Mouse (Mus musculus) left cerebral cortex, adult 2 months (tissue): Measurements from ENCODE around the gene Disp2. TPM values are rescaled to one million over a fixed set of nuclear protein-coding genes. Genes with fewer than 3 reads are reported as not detected.
A peak's percentile ranks its signal among the peaks of the same experiment; 100 is the strongest.

Source experiments
- DNase-seq, 2 experiments: peaks; one replicate each; pipeline ENCODE4 v3.0.0; 2021 to 2022; ENCODE audit warnings: low spot score in 2 of 2, mixed read lengths in 1 of 2; ENCODE audit errors: extremely low spot score in 1 of 2
- H3K27ac ChIP-seq: fragments of 200-600 bp; 2 replicates; pipeline ENCODE4 v1.8.1; 2022
- H3K4me3 ChIP-seq: fragments of 200-600 bp; 2 replicates; pipeline ENCODE4 v1.8.1; 2022
- CTCF ChIP-seq: fragments of 200-600 bp; IDR thresholded peaks from 2 replicates; pipeline ENCODE4 v1.8.1; 2022; ENCODE audit warnings: antibody characterized with exemption, mild to moderate bottlenecking, moderate library complexity
- intact Hi-C: fragments of 180-260 bp; cut with DNase I; formaldehyde crosslinking; loops from one replicate; pipeline ENCODE4 v1.15.1; 2025
- total RNA-seq, 2 experiments: library from RNA; stranded (reverse); gene quantifications; 2 replicates each; pipeline ENCODE4 v1.2.3; 2021

Disp2 gene
- total RNA-seq, 2 experiments from 2014 or later = 197 to 209 TPM

DNA sequence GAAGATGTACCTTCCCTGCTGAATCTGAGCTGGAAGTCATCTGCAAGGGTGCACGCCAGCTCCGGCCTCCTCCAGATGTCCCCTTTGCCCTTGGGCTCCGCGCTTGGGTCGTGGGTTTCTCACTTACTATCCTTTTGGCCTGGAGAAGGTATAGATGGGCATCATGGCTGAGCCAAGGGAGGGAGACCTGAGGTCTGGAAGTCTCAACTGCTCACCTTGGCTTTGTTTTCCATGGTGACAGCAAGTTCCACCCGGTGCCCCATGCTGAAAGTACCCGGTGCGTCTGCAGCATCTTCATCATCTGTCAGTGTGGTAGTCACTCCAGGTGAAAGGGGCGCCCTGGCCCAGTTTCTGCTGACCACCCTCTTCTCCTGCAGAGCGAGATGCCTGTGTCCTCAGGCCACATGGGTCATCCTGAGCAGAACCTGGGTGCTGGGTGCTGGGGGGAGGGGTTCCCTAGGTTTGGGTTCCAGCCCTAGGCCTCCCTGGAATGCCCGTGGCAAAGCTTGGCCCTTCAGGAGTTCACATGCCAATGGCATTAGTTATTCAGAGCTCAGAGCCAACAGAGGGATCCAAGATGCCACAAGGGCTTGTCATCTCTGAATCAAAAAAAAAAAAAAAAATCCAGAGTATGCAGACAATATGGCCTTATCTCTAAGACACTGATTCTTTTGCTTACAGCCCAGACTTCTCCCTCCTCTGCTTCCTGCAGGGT lies 19.1 kb upstream of the Disp2 start:
- intact Hi-C loops = loop anchor here (5.0 kb wide), 1 partner anchor 122 kb away; no protein-coding TSS in a partner anchor
- TF ChIP-seq CTCF = no peak
- H3K4me3 ChIP-seq = no peak overlapping the region
- DNase-seq = no peak
- peak overlapping the region; percentile 87; the same call in 1 of the 2 replicates for H3K27ac ChIP-seq

DNA sequence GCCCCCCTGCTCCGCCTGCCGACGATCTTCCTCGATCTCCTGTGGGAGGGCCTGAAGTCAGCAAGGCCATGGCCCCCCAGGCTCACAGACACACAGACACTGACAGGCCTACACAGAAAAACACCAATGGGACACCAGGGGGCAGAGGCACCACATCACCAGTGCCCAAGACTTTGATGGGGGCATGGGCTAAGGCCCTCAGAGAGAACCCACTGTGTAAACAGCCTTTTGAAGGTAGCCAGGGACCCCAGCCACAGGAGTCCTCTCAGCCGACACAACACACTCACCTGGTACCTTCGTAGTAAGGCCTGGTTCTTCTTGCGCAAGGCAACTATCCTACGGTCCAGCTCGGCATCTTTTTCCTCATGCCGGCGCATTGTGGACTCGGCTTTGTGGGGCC lies 18.2 kb upstream of the Disp2 start:
- DNase-seq = no peak

DNA sequence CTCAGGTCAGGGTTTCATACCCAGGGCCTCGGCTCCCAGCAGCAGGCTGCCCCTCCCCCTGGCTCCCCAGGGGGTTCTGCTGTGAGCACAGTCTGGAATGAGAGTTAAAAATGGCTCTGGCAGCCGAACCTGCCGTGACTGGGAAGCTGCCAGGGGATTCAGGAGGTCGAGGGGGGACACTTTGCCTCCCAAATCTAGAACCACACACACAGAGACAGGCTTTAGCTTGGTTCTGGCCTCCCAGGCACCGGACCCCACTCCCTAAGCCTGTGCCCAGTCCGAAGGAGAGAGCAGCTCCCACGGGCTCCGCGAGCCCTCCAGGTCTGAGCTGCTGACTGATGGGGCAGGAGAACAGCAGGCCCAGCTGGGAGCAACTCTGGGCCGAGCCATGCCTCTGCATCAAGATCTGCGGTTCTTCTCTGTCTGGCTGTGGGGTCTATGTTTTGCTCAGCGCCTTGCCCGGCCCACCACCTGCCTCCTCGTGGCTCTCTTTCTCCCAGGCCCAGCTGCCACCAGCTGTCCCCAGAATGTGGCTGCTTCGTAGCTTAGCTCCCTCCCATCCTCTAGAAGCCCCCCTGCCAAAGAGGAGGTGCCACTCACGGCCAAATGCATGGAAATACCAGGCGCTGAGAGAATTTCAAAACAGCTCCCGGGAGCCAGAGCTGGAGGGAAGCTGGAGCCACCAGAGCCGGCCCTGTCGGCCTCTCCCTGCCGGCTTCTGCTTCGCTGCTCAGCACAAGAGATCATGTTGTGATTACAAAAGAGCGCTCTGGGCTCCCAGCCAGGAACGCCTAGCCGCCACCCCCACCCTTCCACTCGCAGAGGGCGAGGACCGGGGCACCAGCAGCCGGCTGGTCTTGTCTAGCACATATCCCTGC lies 17.4 kb upstream of the Disp2 start, which contains the start of gene Ccdc9b:
TSS of gene Ccdc9b (minus strand) at position 756 of the 878 bp plus-strand sequence.
- Histone ChIP-seq H3K4me3 (peak within 1 kb of the TSS; percentile 38), H3K27ac (peak within 1 kb of the TSS; percentile 87)
- intact Hi-C loops = loop anchor here (1.0 to 5.0 kb wide), 2 partner anchors 17 to 120 kb away; partner anchors contain the start of gene Disp2
- no peak for TF ChIP-seq CTCF
- DNase-seq = peak; percentile 83 to 85

More for the DNA sequence above, 18.2 kb upstream of the Disp2 start:
- Histone ChIP-seq H3K27ac (peak overlapping the region; percentile 87), H3K4me3 (no peak overlapping the region)
- intact Hi-C loops = loop anchor here (5.0 kb wide), 1 partner anchor 121 kb away; no protein-coding TSS in a partner anchor
- TF ChIP-seq CTCF = peak; percentile 17; the same call in 1 of the 2 replicates

DNA sequence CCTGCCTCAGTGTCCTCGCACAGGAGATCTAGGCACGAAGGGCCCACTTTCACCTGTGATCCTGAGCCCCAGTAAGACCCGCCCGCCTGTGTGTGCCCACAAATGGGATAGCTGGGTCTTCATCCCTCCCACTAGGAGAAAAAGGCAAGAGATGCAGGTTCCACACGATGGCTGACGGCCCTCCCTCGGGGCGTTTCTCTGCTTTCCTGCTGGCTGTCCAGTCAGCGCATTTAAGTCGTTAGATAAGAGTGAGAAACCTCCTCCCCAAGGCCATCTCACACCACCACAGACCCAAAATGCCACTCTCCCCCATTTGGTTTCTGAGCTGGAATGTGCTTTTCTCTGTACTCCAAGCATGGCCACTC lies 16.8 kb upstream of the Disp2 start:
- Histone ChIP-seq H3K4me3 (no peak overlapping the region; the same call in 1 of the 2 replicates), H3K27ac (peak overlapping the region; percentile 87)
- no peak for DNase-seq
- intact Hi-C loops = loop anchor here (1.0 to 5.0 kb wide), 2 partner anchors 17 to 120 kb away; partner anchors contain the start of gene Disp2
- TF ChIP-seq CTCF = no peak

DNA sequence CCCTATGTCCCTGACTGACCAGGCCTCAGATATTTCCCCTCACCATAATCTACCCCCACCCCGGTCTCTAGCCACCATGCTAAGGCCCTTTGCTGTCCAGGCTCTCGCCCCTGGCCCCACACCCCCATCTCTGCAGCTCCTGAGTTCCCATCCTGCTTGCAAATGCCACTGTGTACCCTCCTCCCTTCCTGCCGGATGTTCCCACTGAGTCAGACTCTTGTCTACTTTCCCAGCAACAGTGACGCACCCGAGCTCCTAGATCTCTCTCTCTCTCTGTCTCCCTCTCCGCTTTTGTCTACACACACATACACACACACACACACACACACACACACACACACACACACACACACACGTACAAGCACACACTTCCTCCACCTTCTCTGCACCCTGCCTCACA lies 16.1 kb upstream of the Disp2 start:
- intact Hi-C loops = loop anchor here (5.0 kb wide), 1 partner anchor 119 kb away; no protein-coding TSS in a partner anchor
- TF ChIP-seq CTCF = no peak
- DNase-seq = peak; percentile 46 to 55
- H3K27ac ChIP-seq = peak overlapping the region; percentile 87
- no peak overlapping the region for H3K4me3 ChIP-seq

DNA sequence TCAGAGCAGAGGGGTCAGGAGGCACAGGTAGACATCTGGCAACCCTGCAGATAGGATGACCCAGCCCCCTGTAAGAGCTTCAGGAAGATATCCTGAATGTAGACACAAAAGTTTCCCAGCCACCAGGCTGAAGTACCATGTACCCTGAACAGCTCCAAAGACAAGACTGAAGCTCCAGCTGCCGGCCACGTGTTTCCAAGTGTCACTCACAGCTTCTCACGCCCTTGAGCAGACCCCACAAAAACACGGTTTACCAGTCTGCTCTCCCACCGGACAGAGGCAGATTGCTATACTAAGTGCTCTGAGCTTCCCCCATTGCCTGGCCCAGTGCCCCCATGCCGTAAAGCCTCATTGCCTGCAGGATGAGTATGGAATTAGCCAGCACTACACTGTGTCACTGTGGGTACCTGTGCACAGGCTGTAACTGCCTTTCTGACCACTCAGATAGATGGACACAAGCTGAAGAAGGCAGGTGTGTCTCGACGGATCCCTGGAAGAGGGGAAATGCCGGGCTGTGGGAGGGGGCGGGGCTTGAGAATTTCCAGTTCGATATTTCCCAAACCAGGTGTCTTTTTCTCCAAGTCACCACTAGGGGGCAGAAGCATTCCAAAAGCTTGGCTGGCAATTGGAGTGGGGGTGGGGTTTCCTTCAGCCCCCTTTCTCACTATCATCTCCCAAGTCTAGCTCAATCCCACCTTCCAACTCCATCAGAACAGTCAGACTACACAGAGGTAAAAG lies 15.3 kb upstream of the Disp2 start:
- Histone ChIP-seq H3K27ac (no peak overlapping the region), H3K4me3 (no peak overlapping the region)
- DNase-seq = peak in 1 of 2 experiments; percentile 60
- peak; percentile 79 for TF ChIP-seq CTCF
- intact Hi-C loops = loop anchor here (1.0 to 5.0 kb wide), 2 partner anchors 19 to 118 kb away; partner anchors contain the start of gene Inafm2

DNA sequence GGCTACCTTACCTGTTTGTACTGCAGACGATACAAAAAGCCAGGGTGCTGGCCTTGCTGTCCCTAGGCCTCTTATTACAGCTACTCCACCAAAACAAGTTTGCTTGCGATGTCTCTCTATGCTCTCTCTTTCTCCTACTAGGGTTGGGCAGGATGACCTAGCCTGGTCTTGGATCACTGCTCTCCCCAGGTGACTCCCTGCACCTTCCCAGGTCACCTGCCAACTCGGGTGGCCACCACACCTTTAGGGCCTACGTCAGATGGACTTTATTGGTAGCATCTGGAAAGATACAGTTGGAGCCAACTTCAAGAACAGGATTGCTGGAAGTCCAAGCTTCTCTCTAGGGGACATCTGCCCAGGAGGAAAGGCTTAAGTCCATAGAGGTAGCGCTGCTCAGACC lies 14.6 kb upstream of the Disp2 start:
- no peak for DNase-seq
- intact Hi-C loops = loop anchor here (1.0 to 5.0 kb wide), 2 partner anchors 20 to 117 kb away; partner anchors contain the start of gene Inafm2
- no peak overlapping the region for H3K27ac ChIP-seq
- TF ChIP-seq CTCF = no peak
- H3K4me3 ChIP-seq = no peak overlapping the region

DNA sequence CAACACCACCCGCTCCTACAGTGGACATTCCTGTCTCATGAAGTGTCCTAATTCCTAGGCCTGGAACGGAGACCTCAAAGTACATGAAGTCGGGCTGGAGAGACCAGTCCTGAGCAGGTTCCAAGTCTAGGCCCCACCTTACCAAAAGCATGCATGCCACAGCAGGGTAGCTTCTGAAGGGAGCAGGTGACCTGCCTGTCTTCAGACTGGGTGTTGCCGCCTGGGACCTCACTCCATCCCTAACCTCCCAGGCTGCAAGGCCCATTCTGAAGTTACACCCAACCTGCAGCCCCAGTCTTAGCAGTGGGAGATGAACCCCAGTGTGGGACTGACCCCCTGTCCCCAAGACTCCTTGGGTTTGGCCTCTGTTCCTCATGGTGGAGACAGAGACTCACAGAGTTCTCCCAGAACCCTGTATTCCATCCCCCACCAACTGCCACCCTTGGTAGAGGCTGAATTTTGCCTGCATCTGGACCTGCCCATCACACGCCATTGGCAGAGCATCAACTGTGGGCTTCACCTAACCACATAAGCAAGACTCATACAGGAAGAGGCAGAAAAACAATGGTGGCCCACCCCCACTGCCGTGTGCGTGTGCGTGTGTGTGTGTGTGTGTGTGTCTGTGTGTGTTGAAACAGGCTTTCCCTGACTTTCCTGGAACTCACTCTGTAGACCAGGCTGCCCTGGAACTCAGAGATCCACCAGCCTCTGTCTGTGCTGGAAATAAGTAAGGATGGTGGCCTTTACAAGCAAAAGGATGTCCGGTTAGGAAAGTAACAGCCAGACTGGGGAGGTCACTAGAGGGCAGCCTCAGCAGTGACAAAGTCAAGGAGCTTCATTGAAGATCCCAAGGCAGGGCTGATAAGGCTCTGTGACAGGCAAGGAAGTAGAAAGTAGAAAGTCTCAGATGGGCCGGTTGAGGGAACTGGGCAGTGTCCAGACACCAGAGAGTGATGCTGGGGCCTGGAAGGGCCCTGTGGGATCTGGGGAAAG lies 13.2 kb upstream of the Disp2 start:
- H3K27ac ChIP-seq = no peak overlapping the region
- no peak overlapping the region for H3K4me3 ChIP-seq
- intact Hi-C loops = no loop called here
- DNase-seq = no peak
- TF ChIP-seq CTCF = no peak

DNA sequence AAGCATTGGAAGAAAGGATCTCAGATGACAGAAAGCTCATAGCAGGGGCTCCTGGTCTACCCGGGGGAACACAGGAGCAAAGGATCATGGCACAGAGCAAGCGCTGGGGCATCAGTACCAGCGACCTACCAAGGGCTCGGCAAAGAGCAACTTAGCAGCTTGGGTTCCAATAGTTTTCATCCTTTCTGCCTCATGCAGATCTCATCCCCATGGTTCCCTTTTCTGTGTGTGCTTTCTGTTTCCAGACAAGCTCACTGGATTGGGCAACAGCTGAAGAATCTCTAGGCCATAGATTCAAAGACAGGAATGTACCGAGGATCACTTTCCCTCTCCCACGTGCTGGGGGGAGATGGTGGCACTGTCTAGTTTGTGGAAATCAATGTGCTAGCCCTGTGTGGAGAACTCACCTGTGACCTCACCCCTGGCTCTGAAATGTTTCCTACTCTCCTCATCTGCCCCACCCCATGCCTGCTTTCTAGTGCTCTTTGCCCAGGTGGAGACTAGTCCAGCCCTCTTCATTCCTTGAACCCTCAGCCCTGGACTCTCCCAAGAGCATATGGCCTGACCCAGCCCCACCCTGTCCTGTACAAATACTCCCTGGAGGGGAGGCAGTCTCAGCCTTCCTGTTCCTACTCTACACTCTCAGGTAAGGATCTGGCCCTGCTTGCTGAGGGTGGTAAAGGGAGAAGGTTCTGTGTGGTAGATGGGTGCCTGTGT lies 7.2 kb upstream of the Disp2 start, which contains the start of gene Phgr1:
TSS of gene Phgr1 (plus strand) at position 612 of the 717 bp plus-strand sequence.
- DNase-seq = no peak
- intact Hi-C loops = no loop called here
- no peak within 1 kb of the TSS for H3K4me3 ChIP-seq
- H3K27ac ChIP-seq = no peak within 1 kb of the TSS
- TF ChIP-seq CTCF = no peak

DNA sequence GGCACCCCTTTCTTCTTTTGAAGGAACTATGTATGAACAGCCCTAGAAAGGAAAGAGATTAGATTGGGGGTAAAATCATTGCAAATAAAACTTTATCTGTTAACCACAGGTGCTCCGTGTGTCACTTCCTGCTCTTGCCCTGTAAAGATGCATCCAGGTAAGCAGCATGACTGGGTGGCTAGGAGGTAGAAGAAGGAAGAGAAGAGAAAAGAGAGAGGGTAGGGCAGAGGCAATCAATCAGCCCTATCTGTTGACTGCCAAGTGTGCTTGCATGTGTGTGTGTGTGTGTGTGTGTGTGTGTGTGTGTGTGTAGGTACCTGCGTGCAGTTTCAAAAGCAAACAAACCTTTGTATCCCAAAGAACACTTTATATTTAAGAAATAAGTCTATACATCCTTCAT lies 5.0 kb upstream of the Disp2 start:
- intact Hi-C loops = no loop called here
- H3K27ac ChIP-seq = no peak overlapping the region
- no peak for TF ChIP-seq CTCF
- DNase-seq = no peak
- H3K4me3 ChIP-seq = no peak overlapping the region
